Mouse (Mus musculus): ENCODE measurements around the gene Tnfsf18. TPM values are rescaled to one million over a fixed set of nuclear protein-coding genes. Genes with fewer than 3 reads are reported as not detected.

The Tnfsf18 gene
- not detected in 2 replicates for polyA plus RNA-seq (2012)

- no peak for TF ChIP-seq GATA1 (IDR thresholded peaks at IDR 0.05; ENCODE audit: low read length)
Observed at GRCm38 (mm10) chr1:161494343-161494742, at the start of gene Tnfsf18. Gene Tnfsf18 (plus strand): TSS chr1:161494655.

DNA sequence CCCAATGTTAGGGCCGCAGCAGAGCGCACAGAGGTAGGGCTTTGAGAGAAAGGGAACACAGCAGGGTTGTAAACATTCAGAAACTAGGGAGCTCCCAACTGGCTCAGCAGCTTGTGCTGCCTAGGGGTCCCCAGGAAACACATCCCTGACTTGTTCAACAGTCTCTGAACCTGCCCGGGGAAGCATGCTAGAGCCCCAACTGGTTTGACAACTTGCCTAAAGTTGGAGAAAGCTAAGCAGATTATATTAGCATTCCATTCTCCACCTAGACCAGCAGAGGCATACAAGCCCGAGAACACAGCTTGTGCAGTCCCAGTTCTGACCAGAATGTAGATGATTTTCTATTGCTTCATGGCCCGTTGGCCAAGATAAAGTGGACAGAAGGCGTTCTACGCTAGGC, 49.6 kb upstream of the Tnfsf18 start:
- TF ChIP-seq GATA1 (IDR thresholded peaks at IDR 0.05; ENCODE audit: low read length) = no peak

DNA sequence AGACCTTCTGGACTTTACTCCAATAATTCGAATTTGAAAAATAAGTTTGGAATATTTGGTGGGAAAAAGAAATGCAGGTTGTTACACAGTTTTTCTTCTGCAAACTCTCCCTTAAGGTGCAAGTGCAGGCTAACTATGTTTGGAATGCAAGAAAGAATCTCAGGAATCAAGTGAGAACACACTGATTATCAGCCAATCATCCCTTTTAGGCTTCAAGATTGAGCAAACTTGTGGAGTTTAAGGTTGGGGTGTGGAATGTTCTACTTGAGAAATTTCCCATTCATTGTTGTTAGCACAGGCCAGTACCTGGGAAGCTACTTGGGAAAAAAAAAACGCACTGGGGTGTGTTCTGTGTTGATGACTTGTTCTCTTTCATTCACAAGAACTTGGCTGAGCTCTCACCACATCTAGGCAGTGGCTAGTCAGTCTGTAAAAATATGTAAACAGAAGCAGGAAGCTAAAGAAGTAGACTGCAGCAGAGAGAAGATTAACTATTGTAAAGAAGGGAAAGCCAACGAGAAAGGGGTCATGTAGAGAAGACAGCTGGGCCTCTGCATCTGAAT, 42.7 kb upstream of the Tnfsf18 start:
- TF ChIP-seq GATA1 (IDR thresholded peaks at IDR 0.05; ENCODE audit: low read length) = no peak

GRCm38 (mm10) chr1:161452250-161452649, 42.2 kb upstream of the Tnfsf18 start:
- TF ChIP-seq GATA1 (IDR thresholded peaks at IDR 0.05; ENCODE audit: low read length) = no peak

GRCm38 (mm10) chr1:161463388-161464085, 30.9 kb upstream of the Tnfsf18 start:
- no peak for TF ChIP-seq GATA1 (IDR thresholded peaks at IDR 0.05; ENCODE audit: low read length)

- TF ChIP-seq GATA1 (IDR thresholded peaks at IDR 0.05; ENCODE audit: low read length) = no peak
Observed at GRCm38 (mm10) chr1:161477221-161477620, 17.2 kb upstream of the Tnfsf18 start.

DNA sequence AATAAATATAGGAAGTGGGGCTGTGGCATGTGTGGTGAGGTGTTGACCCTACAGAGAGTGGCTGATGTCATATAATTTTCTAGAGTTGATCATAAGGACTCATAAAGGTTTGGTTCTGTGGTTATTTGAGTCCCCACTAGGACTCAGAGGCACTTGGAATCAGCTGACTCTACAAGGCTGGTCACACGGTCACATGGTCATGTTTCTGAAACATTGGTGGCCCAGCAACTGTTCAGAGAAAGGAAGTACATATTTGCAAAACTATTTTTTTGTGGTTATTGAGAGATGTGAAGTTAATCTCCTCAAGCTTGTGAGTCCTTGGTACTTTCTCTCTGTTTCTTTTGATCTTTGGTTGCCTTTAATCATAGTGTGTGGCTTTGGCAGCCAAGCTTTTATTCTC, 14.6 kb upstream of the Tnfsf18 start:
- no peak for TF ChIP-seq GATA1 (IDR thresholded peaks at IDR 0.05; ENCODE audit: low read length)

- TF ChIP-seq GATA1 (IDR thresholded peaks at IDR 0.05; ENCODE audit: low read length) = no peak
Observed at GRCm38 (mm10) chr1:161482211-161482610, 12.2 kb upstream of the Tnfsf18 start.

DNA sequence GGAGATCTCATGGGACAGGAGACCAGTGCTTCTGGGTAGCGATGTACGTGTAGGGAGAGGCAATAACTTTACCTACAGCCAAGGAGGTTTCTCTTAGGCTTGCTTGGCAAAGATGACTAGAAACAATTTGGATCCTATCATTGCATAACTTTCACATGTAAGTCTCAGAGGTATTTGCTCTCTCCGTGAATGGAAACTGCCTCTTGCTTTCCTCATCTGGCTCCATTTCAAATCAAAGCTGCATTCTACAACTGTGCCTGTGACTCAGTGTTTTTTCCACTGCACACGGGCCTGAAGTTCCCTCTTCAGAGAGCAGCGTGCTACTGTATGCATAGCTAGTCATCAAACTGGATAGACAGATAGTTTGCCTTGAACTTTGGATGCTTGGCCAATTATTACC, 7.4 kb upstream of the Tnfsf18 start:
- TF ChIP-seq GATA1 (IDR thresholded peaks at IDR 0.05; ENCODE audit: low read length) = no peak

DNA sequence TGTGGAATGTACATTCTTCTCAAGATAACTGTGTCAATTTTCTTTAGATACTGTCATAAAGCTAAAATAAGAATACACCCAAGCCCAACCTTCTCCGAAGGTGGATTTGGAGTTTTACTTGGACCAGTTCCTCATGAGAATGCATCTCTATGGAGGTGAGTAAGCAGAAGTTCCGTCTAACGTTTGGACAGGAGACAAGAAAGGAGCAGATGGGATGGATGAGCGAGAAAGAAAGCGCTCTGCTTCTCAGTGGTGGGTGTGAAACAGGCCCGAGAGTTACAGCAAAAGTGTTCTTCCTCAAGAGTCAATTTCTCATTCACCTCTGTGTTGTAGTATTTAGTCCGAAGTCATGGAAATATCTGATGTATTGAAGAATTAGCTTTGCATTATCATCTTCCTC, 2.7 kb upstream of the Tnfsf18 start:
- TF ChIP-seq GATA1 (IDR thresholded peaks at IDR 0.05; ENCODE audit: low read length) = no peak

- no peak for TF ChIP-seq GATA1 (IDR thresholded peaks at IDR 0.05; ENCODE audit: low read length)
Observed at GRCm38 (mm10) chr1:161496866-161497645, 2.6 kb downstream of the Tnfsf18 start.

DNA sequence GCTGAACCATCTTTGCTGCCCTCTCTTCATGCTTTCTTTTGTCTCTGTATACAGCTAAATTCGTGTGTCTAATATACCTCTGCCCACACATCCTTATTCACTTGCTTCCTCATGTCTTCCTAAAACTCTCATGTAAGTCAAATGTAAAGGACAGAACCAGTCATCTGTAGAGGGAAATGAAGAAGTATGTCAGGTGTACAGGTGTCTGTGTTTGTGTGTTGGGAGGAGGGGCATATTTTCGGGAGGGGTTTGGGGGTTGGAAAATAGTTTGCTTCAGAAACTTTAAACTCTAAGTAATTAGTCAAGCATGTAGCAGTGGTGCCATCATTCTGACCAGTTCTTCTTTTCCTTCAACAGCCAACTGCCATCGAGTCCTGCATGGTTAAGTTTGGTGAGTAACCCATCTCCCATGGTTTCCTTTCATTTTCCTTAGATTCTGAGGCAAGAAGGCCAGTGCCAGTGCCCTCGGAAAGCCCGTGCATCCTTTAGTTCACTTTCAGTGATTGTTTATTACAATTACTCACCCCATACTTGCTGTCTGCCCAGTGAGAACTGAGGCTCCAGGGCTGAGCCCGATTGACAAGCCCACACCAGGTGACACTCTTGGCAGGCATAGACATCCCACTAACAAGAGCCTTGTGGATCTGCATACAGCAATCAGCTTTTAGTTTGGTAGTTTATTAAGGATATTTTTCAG, 5.8 kb downstream of the Tnfsf18 start:
- no peak for TF ChIP-seq GATA1 (IDR thresholded peaks at IDR 0.05; ENCODE audit: low read length)

DNA sequence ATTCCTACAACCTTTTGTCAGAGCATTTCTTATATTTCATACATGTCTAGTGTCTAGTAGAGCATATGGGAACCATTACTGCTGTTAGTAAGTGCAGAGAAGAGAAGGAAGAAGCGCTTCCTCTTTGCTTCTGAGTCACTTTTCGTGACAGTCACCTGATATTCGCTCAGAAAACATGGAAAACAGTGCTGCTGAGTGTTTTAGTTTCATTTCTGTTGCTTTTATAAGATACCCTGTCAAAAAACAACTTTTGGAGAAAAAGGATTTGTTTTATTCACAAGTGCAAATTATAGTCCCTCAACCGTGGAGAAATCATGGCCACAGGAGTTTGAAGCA, 6.3 kb downstream of the Tnfsf18 start:
- no peak for TF ChIP-seq GATA1 (IDR thresholded peaks at IDR 0.05; ENCODE audit: low read length)

- TF ChIP-seq GATA1 (IDR thresholded peaks at IDR 0.05; ENCODE audit: low read length) = no peak
Observed at GRCm38 (mm10) chr1:161506317-161506716, 11.9 kb downstream of the Tnfsf18 start.

GRCm38 (mm10) chr1:161507623-161508047, 13.2 kb downstream of the Tnfsf18 start:
- no peak for TF ChIP-seq GATA1 (IDR thresholded peaks at IDR 0.05; ENCODE audit: low read length)

DNA sequence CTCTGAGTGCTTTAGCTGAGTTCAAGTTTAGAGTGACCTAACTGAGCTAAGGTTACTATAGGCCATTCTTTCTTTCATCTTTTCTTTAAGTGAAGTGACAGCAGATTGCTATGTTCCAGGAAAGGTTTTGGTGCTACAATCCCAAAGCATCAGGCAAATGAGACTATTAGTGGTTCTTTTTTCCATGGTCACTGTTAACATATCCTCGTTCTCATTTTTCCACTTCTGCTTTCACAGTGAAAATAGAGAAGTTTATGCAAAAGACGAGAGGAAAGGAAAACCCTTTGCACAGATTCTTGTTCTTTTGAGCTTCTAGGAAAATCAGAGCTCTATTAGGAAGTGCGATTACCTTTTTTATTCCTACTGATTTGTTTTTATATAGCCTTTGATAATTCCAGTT, 22.9 kb downstream of the Tnfsf18 start:
- no peak for TF ChIP-seq GATA1 (IDR thresholded peaks at IDR 0.05; ENCODE audit: low read length)
